Mouse (Mus musculus) monocyte, adult 5-6 weeks (primary cell): ENCODE measurements around the gene Stag3. TPM values are rescaled to one million over a fixed set of nuclear protein-coding genes. Genes with fewer than 3 reads are reported as not detected.

Source experiments
- ATAC-seq: fragments of 153-309, 156-312 bp; replicated peaks from 2 replicates; pipeline ENCODE4 v1.8.0; 2017; ENCODE audit warnings: mild to moderate bottlenecking; ENCODE audit not compliant: low TSS enrichment, insufficient number of reproducible peaks, severe bottlenecking, poor library complexity, low FRiP score
- total RNA-seq: library from RNA; stranded (forward); fragments of 200-1000, 200-491, 200-594 nt; gene quantifications from 3 replicates; pipeline ENCODE4 v1.2.3, GENCODE M21; 2017

Gene Stag3
- total RNA-seq, 1 experiment from 2014 or later = 2.2 TPM

GRCm38 (mm10) chr5:138264207-138264578 lies 15.8 kb upstream of the Stag3 start:
- peak; percentile 7; the same call in 1 of the 2 replicates for ATAC-seq

GRCm38 (mm10) chr5:138265712-138266111 lies 14.3 kb upstream of the Stag3 start:
- no peak for ATAC-seq

GRCm38 (mm10) chr5:138267114-138267513 lies 12.9 kb upstream of the Stag3 start:
- ATAC-seq = no peak

GRCm38 (mm10) chr5:138268980-138269379 lies 11.1 kb upstream of the Stag3 start:
- no peak for ATAC-seq

- no peak for ATAC-seq
These were observed 8.8 kb upstream of the Stag3 start for GRCm38 (mm10) chr5:138271232-138271631.

- no peak for ATAC-seq
These were observed 7.6 kb upstream of the Stag3 start, which contains the start of gene Gal3st4 for GRCm38 (mm10) chr5:138272409-138272923. Gene Gal3st4 (minus strand): TSS chr5:138272840.

GRCm38 (mm10) chr5:138274186-138274585 lies 5.9 kb upstream of the Stag3 start:
- ATAC-seq = no peak

GRCm38 (mm10) chr5:138275216-138276050 lies 4.6 kb upstream of the Stag3 start:
- ATAC-seq = no peak

GRCm38 (mm10) chr5:138277994-138278393 lies 2.0 kb upstream of the Stag3 start:
- ATAC-seq = no peak

GRCm38 (mm10) chr5:138280425-138280768 lies 357 bp downstream of the Stag3 start:
- ATAC-seq = no peak

- no peak for ATAC-seq
These were observed 789 bp downstream of the Stag3 start for GRCm38 (mm10) chr5:138280829-138281228.

GRCm38 (mm10) chr5:138281798-138282197 lies 1.8 kb downstream of the Stag3 start:
- no peak for ATAC-seq

GRCm38 (mm10) chr5:138283540-138283939 lies 3.5 kb downstream of the Stag3 start:
- ATAC-seq = no peak

- no peak for ATAC-seq
These were observed 7.8 kb downstream of the Stag3 start for GRCm38 (mm10) chr5:138287861-138288260.

- ATAC-seq = no peak
These were observed 11.6 kb downstream of the Stag3 start for GRCm38 (mm10) chr5:138291638-138292037.

GRCm38 (mm10) chr5:138294158-138294557 lies 14.1 kb downstream of the Stag3 start:
- no peak for ATAC-seq

GRCm38 (mm10) chr5:138299613-138300012 lies 19.6 kb downstream of the Stag3 start:
- ATAC-seq = no peak

GRCm38 (mm10) chr5:138312795-138313194 lies 32.8 kb downstream of the Stag3 start:
- no peak for ATAC-seq

- no peak for ATAC-seq
These were observed 61.6 kb downstream of the Stag3 start, which contains the start of gene Pvrig for GRCm38 (mm10) chr5:138341661-138342060. Gene Pvrig (plus strand): TSS chr5:138341961.

GRCm38 (mm10) chr5:138343216-138343615 lies 63.2 kb downstream of the Stag3 start:
- no peak for ATAC-seq
